Mouse (Mus musculus) WW6 (cell line): ENCODE measurements at regions not wholly inside any gene's neighbourhood (a gene's known extent, or its start where the extent isn't known, plus 50 kb on each side); places are given as distances from the start of the nearest gene placed in this dataset.
A peak's percentile ranks its signal among the peaks of the same experiment; 100 is the strongest.

Experiments used
- DNase-seq: peaks from one replicate; pipeline ENCODE4 v3.0.0-alpha.2; 2013; ENCODE audit warnings: low read depth, low spot score

DNA sequence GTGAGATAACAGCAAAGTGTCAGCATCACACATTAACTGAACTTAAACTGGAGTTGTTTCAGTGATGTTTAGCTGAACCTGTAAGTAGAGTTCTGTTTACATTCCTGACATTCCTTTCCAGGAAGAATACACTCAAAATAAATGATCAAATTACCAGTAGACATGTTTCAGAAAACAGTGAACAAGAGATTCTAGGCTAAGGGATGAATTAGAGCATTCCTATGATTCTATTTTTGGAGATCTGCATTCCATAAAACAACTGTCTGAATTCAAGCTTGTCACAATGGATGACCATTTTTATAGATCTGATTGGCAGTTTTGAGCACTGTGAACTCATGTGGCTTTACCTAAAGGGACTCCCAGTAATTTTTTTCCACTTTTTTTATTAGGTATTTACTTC is 125.0 kb upstream of the Gm765 start:
- no peak for DNase-seq

- DNase-seq: no peak
Measured at GRCm38 (mm10) chr6:98452277-98452676, 109.7 kb upstream of the Gm765 start.

DNA sequence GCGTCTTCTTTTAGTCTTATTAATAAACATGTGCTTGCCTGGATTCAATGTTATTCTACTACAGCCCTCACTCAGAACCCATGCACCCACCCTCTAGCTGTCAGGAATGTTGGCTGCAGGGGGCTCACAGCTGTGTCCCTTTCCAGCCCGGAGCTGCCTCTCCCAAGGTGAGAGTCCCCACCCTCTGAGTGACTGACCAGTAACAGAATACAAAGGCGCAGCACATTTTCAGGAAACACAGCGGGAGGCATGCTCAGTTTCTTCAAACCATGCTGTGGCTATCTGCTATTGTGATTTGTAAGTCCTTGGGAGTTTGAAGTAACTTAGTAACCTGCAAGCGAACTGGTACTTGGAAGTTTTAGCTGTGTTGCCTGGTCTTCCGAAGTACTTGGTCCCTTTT is 93.1 kb upstream of the Gm765 start:
- peak; percentile 29 for DNase-seq

DNA sequence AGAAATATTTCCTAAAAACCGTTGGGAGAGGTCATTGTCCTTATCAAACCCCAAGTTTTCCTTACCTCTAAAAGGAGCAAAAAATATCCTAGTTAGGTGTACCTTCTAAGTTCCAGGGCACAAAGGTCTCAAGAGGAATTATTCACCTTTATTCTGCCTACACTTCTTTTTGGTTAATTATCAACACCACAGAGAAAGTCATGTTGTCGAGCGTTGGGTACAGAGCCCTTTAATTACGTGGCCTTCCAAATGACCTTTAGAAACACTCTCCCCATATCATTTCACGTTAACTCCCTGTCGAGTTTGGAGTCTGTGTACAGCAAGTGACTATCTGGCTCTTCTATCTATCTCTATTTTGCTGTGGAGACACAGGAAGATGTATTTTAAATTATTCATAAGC is 90.7 kb upstream of the Gm765 start:
- no peak for DNase-seq

- DNase-seq: no peak
Measured at GRCm38 (mm10) chr6:98429120-98429519, 86.6 kb upstream of the Gm765 start.

DNA sequence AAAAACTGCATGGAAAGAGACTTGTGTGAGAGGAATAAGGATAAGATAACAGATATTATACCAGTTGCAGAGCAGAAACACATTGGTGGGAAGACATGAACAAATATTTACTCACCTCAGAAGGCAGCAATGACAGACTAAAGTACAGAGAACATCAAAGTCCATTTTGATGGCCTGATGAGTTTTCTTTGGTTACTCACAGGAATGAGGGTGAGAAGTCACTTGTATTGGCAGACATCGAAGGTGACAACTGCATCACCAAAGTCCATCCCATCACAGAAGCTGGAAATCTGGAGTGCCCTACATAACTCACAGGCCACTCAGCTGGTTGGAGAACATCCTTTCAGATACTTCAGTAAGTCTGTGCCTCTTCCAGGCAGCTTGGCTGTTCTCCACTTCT is 60.1 kb upstream of the Gm765 start:
- no peak for DNase-seq

- no peak for DNase-seq
Measured at GRCm38 (mm10) chr6:98394589-98394988, 52.0 kb upstream of the Gm765 start.
